ENCODE assay signal across 20 mouse cellular contexts in genomic region chr12:27320705-27321104, GRCm38 (mm10). TPM values are rescaled to one million over a fixed set of nuclear protein-coding genes. Genes with fewer than 3 reads are reported as not detected.
"Had no signal": no experiment of that assay in that cellular context is flagged by ENCODE, and none has a peak within 500 bp of the region (broad histone marks: within the 10 kb centered on the region; RNA-seq: fewer than 3 reads in every experiment).

No protein-coding gene starts in this region.

- DNase-seq: lung, adult 2 months; lung, postnatal 14 days; lung, postnatal 36 days; right cerebral cortex, postnatal 14 days; thymus, adult 2 months; thymus, postnatal 25 days; thymus, postnatal 4 days had no signal

- H3K9ac ChIP-seq: lung, embryonic 15.5 days; midbrain, embryonic 13.5 days; midbrain, embryonic 15.5 days; neural tube, embryonic 12.5 days; stomach, embryonic 15.5 days had no signal

- H3K4me1 ChIP-seq: lung, embryonic 15.5 days; megakaryocyte, embryonic 14.5 days; neural tube, embryonic 12.5 days; stomach, embryonic 15.5 days had no signal

- H3K27ac ChIP-seq: lung, embryonic 15.5 days; macrophage; midbrain, embryonic 13.5 days; midbrain, embryonic 15.5 days; neural tube, embryonic 12.5 days; stomach, embryonic 15.5 days; stomach, postnatal 0 days had no signal

- ATAC-seq: lung, postnatal 0 days; midbrain, embryonic 13.5 days; midbrain, embryonic 15.5 days had no signal

- H3K9me3 ChIP-seq: lung, embryonic 15.5 days; megakaryocyte, embryonic 14.5 days; midbrain, embryonic 13.5 days; midbrain, embryonic 15.5 days; neural tube, embryonic 12.5 days; stomach, embryonic 15.5 days had no signal

- H3K36me3 ChIP-seq: lung, embryonic 15.5 days; midbrain, embryonic 13.5 days; midbrain, embryonic 15.5 days; neural tube, embryonic 12.5 days; stomach, embryonic 15.5 days had no signal

- H3K4me3 ChIP-seq: lung, embryonic 15.5 days; megakaryocyte, embryonic 14.5 days; midbrain, embryonic 13.5 days; midbrain, embryonic 15.5 days; neural tube, embryonic 12.5 days; stomach, embryonic 15.5 days had no signal

- H3K27me3 ChIP-seq: lung, embryonic 15.5 days; megakaryocyte, embryonic 14.5 days; midbrain, embryonic 13.5 days; midbrain, embryonic 15.5 days; neural tube, embryonic 12.5 days; stomach, embryonic 15.5 days had no signal

- H3K4me2 ChIP-seq: lung, embryonic 15.5 days; midbrain, embryonic 11.5 days; midbrain, embryonic 13.5 days; midbrain, embryonic 15.5 days; neural tube, embryonic 12.5 days; stomach, embryonic 15.5 days had no signal

RNA-seq across cellular contexts. Expression of gene Sox11, which starts 21.7 kb away (rescaled TPM):
- total RNA-seq: megakaryocyte progenitor cell, adult 5-6 weeks; monocyte, adult 5-6 weeks; neutrophil, adult 5-6 weeks had no signal
- polyA plus RNA-seq: macrophage had no signal
